Mouse (Mus musculus): Measurements from ENCODE around the gene Ctcfl. TPM values are rescaled to one million over a fixed set of nuclear protein-coding genes. Genes with fewer than 3 reads are reported as not detected.

Gene Ctcfl
- polyA plus RNA-seq, 1 experiment from 2014 or later: 0.14 TPM

DNA sequence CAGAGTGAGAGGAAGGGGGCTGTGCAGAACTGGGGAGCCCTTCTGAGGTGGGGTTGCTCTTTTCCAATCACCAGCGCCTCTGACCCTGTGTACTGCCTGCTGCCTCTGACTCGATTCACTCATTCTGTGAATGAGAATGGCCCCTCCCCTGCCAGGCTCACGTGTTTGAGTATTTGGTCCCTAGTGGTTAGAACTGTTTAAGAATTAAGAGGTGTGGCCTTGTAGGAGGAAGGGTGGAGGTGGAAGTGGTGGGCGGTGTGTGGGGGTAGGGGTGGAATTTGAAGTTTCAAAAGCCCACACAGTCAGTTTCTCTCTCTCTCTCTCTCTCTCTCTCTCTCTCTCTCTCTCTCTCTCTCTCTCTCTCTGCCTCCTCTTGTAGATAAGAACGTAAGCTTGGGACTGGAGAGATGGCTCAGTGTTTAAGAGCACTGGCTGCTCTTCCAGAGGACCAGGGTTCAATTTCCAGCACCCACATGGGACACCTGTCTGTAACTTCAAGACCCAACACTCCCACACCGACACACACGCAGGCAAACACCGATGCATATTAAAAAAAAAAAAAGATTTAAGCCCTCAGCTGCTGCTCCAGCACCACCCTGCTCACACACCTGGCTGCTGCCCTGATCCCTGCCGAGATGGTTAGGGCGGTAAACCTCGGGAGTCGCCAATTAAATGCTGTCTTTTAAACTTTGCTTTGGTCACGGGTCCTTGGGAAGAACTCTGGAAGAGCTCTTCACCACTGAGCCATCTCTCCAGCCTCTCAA lies 35.4 kb downstream of the Ctcfl start:
- no peaks in the 10 kb centered on the region for H3K36me3 ChIP-seq (ENCODE audit: control insufficient read depth, insufficient read depth, low read length)
- H3K4me2 ChIP-seq (replicated peaks; ENCODE audit: low read depth, low read length): 0 out of 2 replicates have a peak overlapping the region, but pooled peaks have one; percentile 12
- H3K9me3 ChIP-seq (ENCODE audit: control insufficient read depth, low read depth, low read length): no peaks in the 10 kb centered on the region
- no peaks in the 10 kb centered on the region for H3K27me3 ChIP-seq (ENCODE audit: control insufficient read depth, insufficient read depth, low read length)
- H3K27ac ChIP-seq (ENCODE audit: low read length): no peak overlapping the region
- peak; percentile 77 for ATAC-seq (ENCODE audit: insufficient number of reproducible peaks, insufficient read depth, low FRiP score, low read depth)
- H3K4me1 ChIP-seq (ENCODE audit: control insufficient read depth, insufficient read depth, low read length): no peaks in the 10 kb centered on the region
- no peak overlapping the region for H3K9ac ChIP-seq (replicated peaks; ENCODE audit: low read depth, low read length)
- H3K4me3 ChIP-seq (ENCODE audit: low read depth, low read length): no peak overlapping the region
- WGBS: 10% methylated on average over 13 of the region's 13 CpGs

- Histone ChIP-seq H3K4me1 (ENCODE audit: control insufficient read depth, insufficient read depth, low read length) (no peaks in the 10 kb centered on the region), H3K36me3 (ENCODE audit: control insufficient read depth, insufficient read depth, low read length) (no peaks in the 10 kb centered on the region), H3K27ac (ENCODE audit: low read length) (no peak overlapping the region), H3K27me3 (ENCODE audit: control insufficient read depth, insufficient read depth, low read length) (no peaks in the 10 kb centered on the region), H3K4me3 (ENCODE audit: low read depth, low read length) (no peak overlapping the region), H3K4me2 (replicated peaks; ENCODE audit: low read depth, low read length) (no peak overlapping the region), H3K9me3 (ENCODE audit: control insufficient read depth, low read depth, low read length) (no peaks in the 10 kb centered on the region), H3K9ac (replicated peaks; ENCODE audit: low read depth, low read length) (no peak overlapping the region)
- no peak for ATAC-seq (ENCODE audit: insufficient number of reproducible peaks, insufficient read depth, low FRiP score, low read depth)
- 74% methylated on average over 9 of the region's 9 CpGs for WGBS
These were observed 36.2 kb downstream of the Ctcfl start for GRCm38 (mm10) chr2:173083106-173083505.

- no peak for ATAC-seq (ENCODE audit: insufficient number of reproducible peaks, insufficient read depth, low FRiP score, low read depth)
- Histone ChIP-seq H3K4me1 (ENCODE audit: control insufficient read depth, insufficient read depth, low read length) (no peaks in the 10 kb centered on the region), H3K9ac (replicated peaks; ENCODE audit: low read depth, low read length) (no peak overlapping the region), H3K4me2 (replicated peaks; ENCODE audit: low read depth, low read length) (no peak overlapping the region), H3K4me3 (ENCODE audit: low read depth, low read length) (no peak overlapping the region), H3K27ac (ENCODE audit: low read length) (no peak overlapping the region), H3K36me3 (ENCODE audit: control insufficient read depth, insufficient read depth, low read length) (no peaks in the 10 kb centered on the region), H3K27me3 (ENCODE audit: control insufficient read depth, insufficient read depth, low read length) (no peaks in the 10 kb centered on the region), H3K9me3 (ENCODE audit: control insufficient read depth, low read depth, low read length) (no peaks in the 10 kb centered on the region)
- WGBS: 82% methylated on average over 3 of the region's 3 CpGs
These were observed 36.6 kb downstream of the Ctcfl start for GRCm38 (mm10) chr2:173082706-173083105.

DNA sequence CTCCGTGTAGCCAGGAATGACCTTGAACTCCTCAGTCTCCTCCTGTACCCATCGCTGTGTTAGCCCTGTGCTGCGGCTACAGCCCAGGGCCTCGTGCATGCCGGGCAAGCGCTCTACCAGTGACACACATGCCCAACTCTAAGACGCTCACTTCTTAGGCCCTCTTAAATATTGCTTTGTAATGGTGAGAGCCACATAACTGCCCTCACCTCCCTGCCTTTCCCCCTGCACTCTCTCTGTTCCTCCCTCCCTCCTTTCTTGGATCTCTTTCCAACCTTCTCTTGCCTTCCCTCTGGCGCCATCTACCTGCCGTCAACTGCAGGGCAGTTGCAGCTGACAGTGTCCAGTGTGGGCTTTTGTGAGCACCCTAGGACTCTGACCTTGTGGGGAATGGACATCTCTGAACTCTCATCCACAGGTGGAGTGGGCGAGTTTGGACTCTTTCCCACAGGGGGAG lies 38.5 kb downstream of the Ctcfl start:
- Histone ChIP-seq H3K9ac (replicated peaks; ENCODE audit: low read depth, low read length) (no peak overlapping the region), H3K27me3 (ENCODE audit: control insufficient read depth, insufficient read depth, low read length) (no peaks in the 10 kb centered on the region)

GRCm38 (mm10) chr2:173079766-173080549 lies 39.4 kb downstream of the Ctcfl start:
- Histone ChIP-seq H3K27me3 (ENCODE audit: control insufficient read depth, insufficient read depth, low read length) (no peaks in the 10 kb centered on the region), H3K4me2 (replicated peaks; ENCODE audit: low read depth, low read length) (no peak overlapping the region), H3K4me1 (ENCODE audit: control insufficient read depth, insufficient read depth, low read length) (no peaks in the 10 kb centered on the region), H3K9me3 (ENCODE audit: control insufficient read depth, low read depth, low read length) (no peaks in the 10 kb centered on the region), H3K4me3 (ENCODE audit: low read depth, low read length) (no peak overlapping the region), H3K27ac (ENCODE audit: low read length) (no peak overlapping the region), H3K36me3 (ENCODE audit: control insufficient read depth, insufficient read depth, low read length) (no peaks in the 10 kb centered on the region), H3K9ac (replicated peaks; ENCODE audit: low read depth, low read length) (no peak overlapping the region)
- no peak for ATAC-seq (ENCODE audit: insufficient number of reproducible peaks, insufficient read depth, low FRiP score, low read depth)
- 59% methylated on average over 10 of the region's 10 CpGs for WGBS

More for the DNA sequence above, 38.5 kb downstream of the Ctcfl start:
- no peak overlapping the region for H3K27ac ChIP-seq (ENCODE audit: low read length)
- no peaks in the 10 kb centered on the region for H3K4me1 ChIP-seq (ENCODE audit: control insufficient read depth, insufficient read depth, low read length)
- no peak overlapping the region for H3K4me3 ChIP-seq (ENCODE audit: low read depth, low read length)
- 33% methylated on average over 10 of the region's 10 CpGs for WGBS
- H3K4me2 ChIP-seq (replicated peaks; ENCODE audit: low read depth, low read length): no peak overlapping the region
- H3K9me3 ChIP-seq (ENCODE audit: control insufficient read depth, low read depth, low read length): no peaks in the 10 kb centered on the region
- ATAC-seq (ENCODE audit: insufficient number of reproducible peaks, insufficient read depth, low FRiP score, low read depth): peak; percentile 57; the same call in 1 of the 2 replicates
- no peaks in the 10 kb centered on the region for H3K36me3 ChIP-seq (ENCODE audit: control insufficient read depth, insufficient read depth, low read length)

GRCm38 (mm10) chr2:173076921-173077320 lies 42.4 kb downstream of the Ctcfl start:
- 65% methylated on average over 9 of the region's 9 CpGs for WGBS

GRCm38 (mm10) chr2:173073666-173074065 lies 45.7 kb downstream of the Ctcfl start:
- Histone ChIP-seq H3K4me2 (replicated peaks; ENCODE audit: low read depth, low read length) (no peak overlapping the region), H3K9me3 (ENCODE audit: control insufficient read depth, low read depth, low read length) (no peaks in the 10 kb centered on the region), H3K27me3 (ENCODE audit: control insufficient read depth, insufficient read depth, low read length) (no peaks in the 10 kb centered on the region), H3K36me3 (ENCODE audit: control insufficient read depth, insufficient read depth, low read length) (no peaks in the 10 kb centered on the region), H3K4me3 (ENCODE audit: low read depth, low read length) (no peak overlapping the region), H3K4me1 (ENCODE audit: control insufficient read depth, insufficient read depth, low read length) (no peaks in the 10 kb centered on the region), H3K27ac (ENCODE audit: low read length) (no peak overlapping the region), H3K9ac (replicated peaks; ENCODE audit: low read depth, low read length) (no peak overlapping the region)
- no peak for ATAC-seq (ENCODE audit: insufficient number of reproducible peaks, insufficient read depth, low FRiP score, low read depth)
- WGBS: 39% methylated on average over 5 of the region's 5 CpGs

More at GRCm38 (mm10) chr2:173076921-173077320, 42.4 kb downstream of the Ctcfl start:
- no peak for ATAC-seq (ENCODE audit: insufficient number of reproducible peaks, insufficient read depth, low FRiP score, low read depth)
- Histone ChIP-seq H3K4me3 (ENCODE audit: low read depth, low read length) (no peak overlapping the region), H3K9me3 (ENCODE audit: control insufficient read depth, low read depth, low read length) (no peaks in the 10 kb centered on the region), H3K27ac (ENCODE audit: low read length) (no peak overlapping the region), H3K4me2 (replicated peaks; ENCODE audit: low read depth, low read length) (no peak overlapping the region), H3K4me1 (ENCODE audit: control insufficient read depth, insufficient read depth, low read length) (no peaks in the 10 kb centered on the region), H3K9ac (replicated peaks; ENCODE audit: low read depth, low read length) (no peak overlapping the region), H3K27me3 (ENCODE audit: control insufficient read depth, insufficient read depth, low read length) (no peaks in the 10 kb centered on the region), H3K36me3 (ENCODE audit: control insufficient read depth, insufficient read depth, low read length) (no peaks in the 10 kb centered on the region)

DNA sequence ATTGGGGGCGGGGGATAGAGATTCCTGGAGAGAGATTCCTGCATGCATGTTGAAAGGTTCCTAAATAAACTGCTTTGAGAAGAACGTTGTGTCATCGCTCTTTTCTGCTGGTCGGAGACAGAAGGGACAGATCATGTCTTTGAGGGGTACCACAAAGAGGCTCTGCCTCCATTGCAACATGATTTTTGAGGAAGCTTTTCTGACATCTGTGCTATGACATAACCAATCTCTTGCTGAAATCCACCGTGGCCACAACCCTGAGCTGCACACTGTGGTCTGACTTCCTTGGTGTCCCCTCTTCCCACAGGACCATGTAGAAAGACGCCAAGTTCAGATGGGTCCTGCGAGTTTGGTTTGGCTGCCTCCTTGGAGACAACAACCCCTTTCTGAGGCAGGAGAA lies 46.4 kb downstream of the Ctcfl start:
- Histone ChIP-seq H3K27ac (ENCODE audit: low read length) (no peak overlapping the region), H3K4me2 (replicated peaks; ENCODE audit: low read depth, low read length) (no peak overlapping the region), H3K9ac (replicated peaks; ENCODE audit: low read depth, low read length) (no peak overlapping the region), H3K4me1 (ENCODE audit: control insufficient read depth, insufficient read depth, low read length) (no peaks in the 10 kb centered on the region), H3K4me3 (ENCODE audit: low read depth, low read length) (no peak overlapping the region), H3K9me3 (ENCODE audit: control insufficient read depth, low read depth, low read length) (no peaks in the 10 kb centered on the region), H3K27me3 (ENCODE audit: control insufficient read depth, insufficient read depth, low read length) (no peaks in the 10 kb centered on the region), H3K36me3 (ENCODE audit: control insufficient read depth, insufficient read depth, low read length) (no peaks in the 10 kb centered on the region)
- ATAC-seq (ENCODE audit: insufficient number of reproducible peaks, insufficient read depth, low FRiP score, low read depth): no peak
- WGBS: 89% methylated on average over 7 of the region's 7 CpGs

All from stomach, embryonic 14.5 days (tissue).